Mouse (Mus musculus): ENCODE results near the gene Vwa8.

GRCm38 (mm10) chr14:79047956-79048355, 199.1 kb downstream of the Vwa8 start:
- TF ChIP-seq CTCF (IDR thresholded peaks at IDR 0.05; ENCODE audit: low read depth) (no peak), EP300 (optimal IDR thresholded peaks at IDR 0.05) (no peak)

All from stomach, postnatal 0 days (tissue).